Mouse (Mus musculus): ENCODE results near the gene Pacs1.
A peak's percentile ranks its signal among the peaks of the same experiment; 100 is the strongest.

The Pacs1 gene

DNA sequence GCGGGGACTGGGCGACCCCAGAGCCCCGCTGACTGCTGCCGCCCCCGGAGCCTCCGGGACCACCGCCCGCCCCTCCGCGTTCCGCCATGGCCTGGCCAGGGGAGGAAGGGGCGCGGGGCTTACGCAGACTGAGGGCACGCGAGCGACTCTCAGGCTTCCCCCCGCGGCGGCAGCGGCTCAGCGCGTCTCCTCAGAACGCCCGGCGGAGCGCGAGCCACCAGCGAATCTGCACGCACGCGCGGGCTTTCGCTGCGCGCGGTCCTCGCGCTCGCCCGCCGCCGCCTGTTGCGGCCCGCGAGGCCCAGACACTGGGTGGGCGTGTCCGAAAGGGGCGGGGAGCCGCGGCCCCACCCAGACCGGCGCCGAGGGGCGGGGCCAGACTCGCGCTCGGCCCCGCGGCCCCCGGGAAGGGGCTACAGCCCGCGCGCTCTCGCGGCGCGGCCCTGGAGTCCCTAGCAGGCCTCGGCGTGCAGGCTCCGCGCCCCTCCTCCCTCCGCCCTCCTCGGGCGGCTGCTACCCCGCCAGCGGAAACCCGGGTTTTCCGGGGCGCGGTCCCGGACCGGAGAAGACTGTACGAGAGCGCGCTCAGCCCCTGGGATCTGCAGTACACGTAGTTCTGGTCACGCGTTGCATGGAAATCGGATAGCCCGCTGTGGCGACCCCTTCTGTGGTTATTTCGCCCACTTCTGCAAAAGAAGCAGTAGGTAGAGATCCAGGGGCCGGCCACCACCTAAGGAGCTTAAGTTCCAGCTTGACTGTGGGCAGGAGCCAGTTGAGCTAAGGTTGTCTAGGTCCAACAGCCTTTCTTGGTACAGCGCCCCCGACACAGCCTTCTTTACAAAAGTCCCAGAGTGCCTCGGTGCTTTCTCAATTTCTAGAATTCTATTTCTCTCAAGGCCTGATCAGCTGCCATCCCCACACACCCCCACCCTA lies at the start of gene Pacs1:
TSS of gene Pacs1 (minus strand) at position 319 of the 933 bp plus-strand sequence.
- DNase-seq (ENCODE audit: low spot score): peak; percentile 73

DNA sequence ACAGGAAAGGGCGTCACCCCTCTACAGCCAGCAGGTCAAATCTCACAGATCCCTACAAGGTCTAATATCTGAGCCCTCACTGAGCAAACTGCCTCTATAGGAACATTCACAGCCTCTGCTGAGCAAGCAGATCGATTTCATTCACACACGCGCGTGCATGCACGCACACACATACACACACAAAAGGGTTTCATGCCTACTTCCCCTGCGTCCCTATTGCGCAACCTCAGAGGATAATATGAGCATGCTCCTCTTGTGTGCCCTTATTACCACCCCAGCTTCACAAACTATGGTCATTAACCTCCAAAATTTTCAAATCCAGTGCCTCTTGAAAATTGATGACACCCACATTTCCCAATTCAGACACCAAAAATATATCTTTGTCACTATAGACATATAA lies 40.3 kb upstream of the Pacs1 start:
- no peak for DNase-seq (ENCODE audit: low spot score)

DNA sequence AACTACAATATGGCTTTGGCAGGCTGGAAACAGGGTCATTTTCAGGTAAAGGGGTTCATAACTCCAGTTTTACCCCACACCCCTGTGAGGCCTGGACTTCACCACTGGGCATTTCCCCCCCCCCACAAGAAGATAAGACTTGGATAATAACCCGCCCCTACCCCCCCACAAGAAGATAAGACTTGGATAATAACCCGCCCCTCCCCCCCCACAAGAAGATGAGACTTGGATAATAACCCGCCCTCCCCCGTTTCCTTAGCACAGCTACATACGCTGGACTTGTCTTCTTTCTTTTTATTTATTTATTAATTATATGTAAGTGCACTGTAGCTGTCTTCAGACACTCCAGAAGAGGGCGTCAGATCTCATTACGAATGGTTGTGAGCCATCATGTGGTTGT lies 36.1 kb upstream of the Pacs1 start:
- DNase-seq (ENCODE audit: low spot score): no peak

DNA sequence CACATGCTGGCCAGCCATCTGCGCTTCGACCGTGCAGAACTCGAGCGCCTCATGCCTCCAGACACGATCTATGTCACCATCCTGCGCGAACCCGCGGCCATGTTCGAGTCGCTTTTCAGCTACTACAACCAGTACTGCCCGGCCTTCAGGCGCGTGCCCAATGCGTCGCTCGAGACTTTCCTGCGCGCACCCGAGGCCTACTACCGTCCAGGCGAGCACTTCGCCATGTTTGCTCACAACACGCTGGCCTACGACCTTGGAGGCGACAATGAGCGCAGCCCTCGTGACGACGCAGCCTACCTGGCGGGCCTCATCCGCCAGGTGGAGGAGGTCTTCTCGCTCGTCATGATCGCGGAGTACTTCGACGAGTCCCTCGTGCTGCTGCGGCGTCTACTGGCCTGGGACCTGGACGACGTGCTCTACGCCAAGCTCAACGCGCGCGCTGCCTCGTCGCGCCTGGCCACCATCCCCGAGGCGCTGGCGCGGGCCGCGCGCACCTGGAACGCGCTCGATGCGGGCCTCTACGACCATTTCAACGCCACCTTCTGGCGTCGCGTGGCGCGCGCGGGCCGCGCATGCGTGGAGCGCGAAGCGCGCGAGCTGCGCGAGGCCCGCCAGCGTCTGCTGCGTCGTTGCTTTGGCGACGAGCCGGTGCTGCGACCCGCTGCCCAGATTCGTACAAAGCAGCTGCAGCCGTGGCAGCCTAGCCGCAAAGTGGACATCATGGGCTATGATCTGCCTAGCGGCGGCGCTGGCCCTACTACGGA lies 34.2 kb upstream of the Pacs1 start:
- no peak for DNase-seq (ENCODE audit: low spot score)

DNA sequence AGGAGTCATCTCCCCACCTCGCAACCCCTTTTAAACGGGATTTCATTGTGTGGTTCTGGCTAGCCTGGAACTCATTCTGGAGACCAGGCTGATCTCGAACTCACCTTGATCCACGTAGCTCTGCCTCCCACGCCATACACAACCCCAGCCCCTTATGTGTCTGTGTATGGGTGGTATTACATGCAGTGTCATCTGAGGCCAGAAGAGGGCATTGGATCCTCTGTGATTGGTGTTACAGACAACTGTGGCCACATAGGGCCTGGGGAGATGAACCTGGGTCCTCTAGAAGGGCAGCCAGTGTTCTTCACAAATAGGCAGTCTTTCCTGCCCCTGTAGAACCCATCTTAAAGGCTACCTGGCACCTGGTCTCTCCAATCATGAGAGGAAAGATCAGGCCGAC lies 33.4 kb upstream of the Pacs1 start:
- no peak for DNase-seq (ENCODE audit: low spot score)

DNA sequence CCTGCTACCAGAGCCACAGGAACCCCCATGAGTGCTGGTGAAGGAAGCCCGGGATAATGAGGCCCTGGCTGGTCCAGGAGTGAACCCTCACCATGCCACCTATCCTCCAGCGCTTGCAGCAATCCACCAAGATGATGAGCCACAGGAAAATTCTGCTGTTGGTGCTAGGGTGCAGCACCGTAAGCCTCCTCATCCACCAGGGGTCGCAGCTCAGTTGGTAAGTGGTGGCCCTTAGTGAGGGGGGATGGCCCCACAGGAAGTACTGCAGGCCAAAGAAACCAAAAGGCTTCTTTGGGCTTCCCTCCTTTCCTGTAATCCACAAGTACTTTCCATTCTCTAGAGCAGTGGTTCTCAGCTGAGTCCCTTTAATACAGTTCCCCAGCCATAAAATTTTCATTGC lies 29.5 kb upstream of the Pacs1 start:
- DNase-seq (ENCODE audit: low spot score): no peak

DNA sequence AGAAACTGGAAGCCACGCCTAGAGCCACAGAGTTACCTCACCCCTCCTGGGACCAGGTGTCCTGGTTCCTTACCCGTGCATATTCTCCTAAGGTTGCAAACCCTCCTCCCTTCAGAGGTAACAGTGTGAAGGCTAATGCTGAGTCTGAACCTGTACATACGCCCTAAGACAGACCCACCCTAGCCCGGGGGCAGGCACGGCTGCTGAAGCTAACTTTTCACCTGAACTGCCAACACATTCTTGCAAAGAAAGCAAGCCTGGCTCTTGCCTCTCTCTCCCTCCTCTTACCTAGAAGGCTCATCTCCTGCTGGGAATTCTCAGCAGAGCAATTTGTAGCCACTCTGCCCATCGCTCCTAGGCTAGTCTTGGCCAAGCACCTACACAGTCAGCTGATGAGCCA lies 27.7 kb upstream of the Pacs1 start:
- no peak for DNase-seq (ENCODE audit: low spot score)

DNA sequence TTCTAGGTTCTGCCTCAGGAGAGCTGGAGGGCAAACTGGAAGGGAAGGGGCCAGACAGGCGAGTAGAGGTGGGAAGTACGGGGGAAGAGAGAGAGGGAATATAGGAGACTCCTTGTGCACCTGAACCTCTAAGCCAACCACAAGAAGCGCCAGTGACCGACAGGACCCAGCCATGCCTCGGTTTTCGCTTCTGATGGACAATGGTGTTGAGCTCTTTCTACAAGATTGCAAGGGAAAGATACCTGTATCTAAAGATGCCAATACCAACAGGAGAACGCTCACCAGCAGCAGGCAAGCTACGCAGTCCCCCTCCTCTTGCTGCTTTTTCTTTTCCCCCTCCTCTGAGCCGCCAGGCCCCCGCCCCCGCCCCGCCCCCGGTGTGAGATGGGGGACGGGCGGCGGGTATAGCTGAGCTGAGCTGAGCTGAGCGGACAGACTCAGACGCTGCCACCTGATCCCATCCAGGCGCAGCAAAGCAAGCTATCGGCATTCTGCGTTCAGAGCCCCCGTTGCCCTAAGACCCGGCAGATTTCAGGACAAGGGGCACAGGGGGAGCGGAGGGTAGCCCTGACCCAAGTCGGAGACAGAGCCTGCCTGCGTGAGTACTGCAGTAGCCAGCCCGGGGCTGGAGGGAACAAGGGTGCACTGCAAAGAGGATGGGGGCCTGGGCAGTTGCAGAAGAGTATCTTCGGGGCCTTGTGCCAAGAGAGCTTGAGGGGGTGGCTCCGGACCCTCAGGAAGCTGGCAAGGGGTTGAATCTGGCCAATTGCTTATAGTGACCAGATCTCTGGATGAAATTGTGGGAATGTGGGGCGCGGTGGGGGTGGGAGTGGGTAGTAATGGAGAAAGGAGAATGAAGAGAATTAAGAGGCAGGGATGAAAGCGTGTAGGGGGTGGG lies 25.2 kb upstream of the Pacs1 start, which contains the start of gene Gal3st3:
TSS of gene Gal3st3 (plus strand) at position 429 of the 898 bp plus-strand sequence.
- DNase-seq (ENCODE audit: low spot score): no peak

DNA sequence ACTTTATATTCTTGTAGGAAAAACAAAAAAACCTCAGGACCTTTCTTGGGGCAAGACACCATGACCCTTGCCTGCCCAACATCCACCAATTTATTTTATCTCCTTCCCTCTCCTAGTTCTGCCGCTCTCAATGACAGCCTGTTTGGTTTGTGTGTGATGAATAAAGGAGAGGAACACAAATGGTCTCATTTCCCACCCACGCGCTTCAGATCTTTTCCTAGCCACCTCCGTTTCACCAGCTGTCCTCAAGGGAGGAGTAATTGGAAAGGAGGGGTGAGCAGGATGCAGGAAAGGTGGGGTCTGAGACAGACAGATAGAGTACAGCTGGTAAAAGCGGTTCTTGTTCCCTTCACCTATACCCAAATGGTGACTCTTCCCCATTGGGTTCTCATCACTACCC lies 23.7 kb upstream of the Pacs1 start:
- DNase-seq (ENCODE audit: low spot score): no peak

DNA sequence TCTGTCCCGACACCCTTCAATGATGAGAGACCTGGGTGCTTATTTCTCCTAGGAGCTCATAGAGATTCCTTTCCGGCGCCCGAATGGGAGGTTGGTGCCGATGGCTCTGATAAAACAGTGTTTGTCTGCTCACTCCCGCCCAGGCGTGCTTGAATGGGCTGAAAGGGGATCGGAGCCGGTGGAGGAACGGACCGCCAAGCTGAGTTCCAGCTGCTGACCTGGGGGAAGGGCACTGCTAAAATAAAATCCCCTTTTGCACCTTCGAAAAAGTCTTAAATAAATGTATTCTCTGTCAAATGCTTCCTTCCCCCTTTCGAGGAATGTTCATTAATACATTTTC lies 22.8 kb upstream of the Pacs1 start:
- DNase-seq (ENCODE audit: low spot score): no peak

DNA sequence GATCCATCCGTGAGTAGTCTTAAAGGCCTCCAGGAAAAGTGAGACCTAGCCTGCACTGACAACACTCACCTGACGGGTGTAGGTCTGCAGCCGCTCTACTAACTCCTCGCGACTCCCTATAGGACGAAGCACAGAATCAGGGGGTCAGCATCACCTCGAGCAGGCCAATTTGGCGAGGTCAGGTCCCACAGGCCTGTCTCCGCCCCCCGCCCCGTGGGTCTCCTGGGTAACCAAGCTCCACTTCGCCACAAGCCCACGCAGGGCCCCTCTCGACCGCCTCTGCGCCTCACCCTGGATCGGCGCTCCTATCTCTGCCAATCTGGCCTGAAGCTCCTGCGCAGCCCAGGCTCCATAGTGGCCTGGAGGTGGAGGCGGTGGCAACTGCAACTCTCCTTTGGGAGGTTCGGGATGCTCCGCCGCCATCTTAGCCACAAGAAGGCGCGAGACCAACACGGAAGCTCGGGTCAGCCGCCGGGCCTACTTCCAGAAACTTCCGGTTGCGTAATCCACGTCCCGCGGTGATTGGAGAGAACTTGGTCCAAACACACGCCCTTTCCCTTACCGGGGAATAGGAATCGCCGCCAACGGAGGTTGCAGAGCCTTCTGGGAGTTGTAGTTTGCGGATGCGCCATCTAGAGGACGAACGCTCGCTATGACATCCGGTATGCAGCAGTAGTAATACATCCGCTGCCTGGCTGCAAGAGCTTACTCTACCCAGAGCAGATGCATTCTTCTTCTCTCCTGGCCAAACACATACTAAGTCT lies 22.2 kb upstream of the Pacs1 start, which contains the start of gene Sf3b2:
TSS of gene Sf3b2 (minus strand) at position 484 of the 764 bp plus-strand sequence.
- peak; percentile 95 for DNase-seq (ENCODE audit: low spot score)

DNA sequence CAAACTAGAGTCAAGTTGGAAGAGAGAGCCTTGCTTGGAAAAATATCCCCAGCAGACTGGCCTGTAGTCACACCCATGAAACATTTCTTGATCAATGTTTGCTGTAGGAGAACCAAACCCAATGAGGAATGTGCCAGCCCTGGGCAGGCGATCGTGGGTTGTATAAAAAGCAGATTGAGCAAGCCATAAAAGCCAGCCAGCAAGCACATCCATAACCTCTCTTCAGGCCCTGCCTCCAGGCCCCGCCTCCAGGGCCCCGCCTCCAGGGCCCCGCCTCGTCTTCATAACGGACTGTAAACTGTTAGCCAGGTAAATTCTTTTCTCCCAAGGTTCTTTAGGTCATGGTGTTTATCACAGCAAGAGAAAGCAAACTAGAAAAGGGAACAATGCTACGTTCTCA lies 5.5 kb upstream of the Pacs1 start:
- DNase-seq (ENCODE audit: low spot score): no peak

DNA sequence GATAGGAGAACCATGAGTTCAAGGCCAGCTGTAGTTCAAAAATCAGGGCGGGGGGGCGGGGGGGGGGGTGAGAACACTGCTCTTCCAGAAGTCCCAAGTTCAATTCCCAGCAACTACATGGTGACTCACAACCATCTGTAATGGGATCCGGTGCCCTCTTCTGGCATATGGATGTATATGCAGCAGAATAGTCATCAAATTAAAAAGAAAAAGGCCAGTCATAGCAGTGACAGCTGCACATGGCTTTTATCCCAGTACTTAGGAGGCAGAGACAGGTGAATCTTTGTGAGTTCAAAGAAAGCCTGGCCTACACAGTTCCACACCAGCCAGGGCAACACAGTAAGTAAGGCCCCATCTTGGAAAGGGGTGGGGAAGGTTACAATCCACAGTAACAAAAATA lies 4.2 kb upstream of the Pacs1 start:
- no peak for DNase-seq (ENCODE audit: low spot score)

DNA sequence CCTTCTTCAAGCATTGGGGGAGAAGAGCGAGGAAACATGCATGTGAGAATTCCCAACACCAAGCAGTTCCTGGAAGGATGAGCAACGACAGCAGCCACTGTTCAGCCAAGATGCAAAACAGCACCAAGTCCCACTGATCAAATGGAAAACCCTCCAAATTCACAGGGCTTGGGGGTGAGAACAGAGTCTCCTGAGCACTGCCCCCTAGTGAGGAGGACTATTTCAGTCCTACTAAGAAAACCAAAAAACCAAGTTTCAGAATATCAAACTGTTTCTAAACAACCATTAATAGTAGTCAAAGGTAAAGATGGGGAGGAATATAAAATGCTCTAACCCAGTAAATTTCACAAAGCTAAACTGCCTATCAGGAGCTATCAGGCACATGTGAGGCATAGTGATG lies 3.6 kb upstream of the Pacs1 start:
- DNase-seq (ENCODE audit: low spot score): no peak

DNA sequence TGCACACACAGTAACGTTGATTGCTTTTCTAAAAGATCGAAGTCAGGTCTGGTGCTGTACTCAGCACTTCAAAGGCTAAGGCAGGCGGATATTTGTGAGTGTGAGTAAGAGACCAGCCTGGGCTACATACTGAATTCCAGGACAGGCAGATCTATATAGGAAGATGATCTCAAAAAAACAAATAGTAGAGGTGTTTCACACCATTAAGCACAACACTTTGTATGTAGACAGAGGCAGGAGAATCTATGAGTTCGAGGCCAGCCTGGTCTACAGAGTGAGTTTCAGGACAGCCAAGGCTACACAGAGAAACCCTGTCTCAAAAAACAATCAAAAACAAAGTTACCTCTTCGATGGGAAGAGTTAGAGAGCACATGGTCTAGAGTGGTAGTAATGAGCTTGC lies 2.8 kb upstream of the Pacs1 start:
- no peak for DNase-seq (ENCODE audit: low spot score)

DNA sequence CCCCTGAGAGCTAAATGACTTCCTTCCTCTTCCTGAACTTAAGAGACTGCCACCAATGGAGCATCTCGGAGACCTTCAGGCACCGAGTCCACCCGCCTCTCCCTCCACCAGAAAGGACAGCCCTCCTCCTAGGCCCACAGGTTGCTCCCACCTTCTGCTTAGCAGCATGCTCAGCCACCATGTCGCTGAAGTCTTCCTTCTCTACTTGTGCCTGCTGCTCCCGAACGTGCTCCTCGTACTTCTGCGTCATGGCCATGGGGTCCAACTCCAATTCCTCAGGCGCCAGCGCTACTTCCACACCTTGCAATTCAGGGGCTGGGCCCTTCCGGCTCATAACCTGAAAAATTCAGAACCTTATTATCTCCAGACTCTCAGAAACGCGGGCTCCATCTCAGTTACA lies 1.7 kb upstream of the Pacs1 start:
- DNase-seq (ENCODE audit: low spot score): no peak

DNA sequence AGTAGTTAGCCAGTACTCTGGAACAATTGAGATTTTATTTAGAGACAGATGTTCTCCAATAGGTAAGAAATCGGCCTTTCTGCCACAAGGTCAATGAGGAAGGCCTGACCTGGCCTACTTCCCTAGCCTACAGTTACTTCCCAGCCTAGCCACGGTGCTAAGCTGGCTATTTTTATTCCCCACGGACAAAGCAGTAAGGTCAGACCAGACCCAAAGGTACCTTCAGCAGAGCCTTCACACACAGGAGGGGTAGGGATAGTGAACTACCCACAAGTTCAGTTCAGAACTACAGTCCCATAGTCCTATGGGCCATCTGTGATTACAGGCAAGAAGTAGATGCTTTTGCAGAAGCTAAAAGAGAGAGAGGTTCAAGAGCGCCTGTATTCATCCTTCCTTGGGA lies 997 bp upstream of the Pacs1 start:
- DNase-seq (ENCODE audit: low spot score): no peak

DNA sequence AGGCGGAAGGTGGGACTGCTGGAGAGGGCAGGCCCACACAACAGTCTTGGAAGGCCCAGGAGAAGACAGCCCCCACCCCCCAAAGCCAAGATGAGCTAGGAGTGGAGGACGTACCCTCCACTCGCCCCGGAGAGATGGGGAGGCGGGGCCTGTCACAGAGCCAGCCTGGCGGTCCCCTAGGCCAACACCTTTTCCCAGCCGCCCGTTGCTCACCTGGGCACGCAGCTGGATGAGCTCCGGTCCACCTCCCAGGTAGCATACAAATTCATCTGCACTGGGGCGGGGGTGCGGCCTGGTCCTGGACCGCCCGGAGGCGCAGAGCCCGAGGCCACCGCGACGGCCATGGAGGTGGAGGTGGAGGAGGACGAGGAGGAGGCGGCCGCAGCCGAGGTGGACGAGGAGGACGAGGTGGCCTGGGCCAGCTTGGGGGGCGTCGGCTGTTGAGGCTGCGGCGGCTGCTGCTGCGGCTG lies 558 bp downstream of the Pacs1 start:
- peak; percentile 36 for DNase-seq (ENCODE audit: low spot score)

DNA sequence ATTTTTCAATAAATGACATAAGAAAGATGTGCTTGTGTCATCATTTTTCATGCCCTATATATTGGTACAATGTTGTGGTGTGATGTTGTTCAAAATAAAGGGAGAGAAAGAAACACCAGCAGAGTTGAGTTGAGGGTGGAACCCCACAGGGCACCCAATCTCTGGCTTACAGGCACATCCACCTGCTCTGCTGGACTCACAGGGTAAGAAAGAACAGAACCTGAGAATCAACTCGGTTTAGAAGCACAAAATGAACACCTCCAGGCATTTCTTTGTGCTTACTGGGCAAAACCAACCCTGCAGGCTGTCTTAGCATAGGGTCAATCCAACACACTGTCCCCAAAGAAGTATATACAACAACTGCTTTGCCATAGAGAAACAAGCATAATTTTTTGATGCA lies 1.5 kb downstream of the Pacs1 start:
- no peak for DNase-seq (ENCODE audit: low spot score)

DNA sequence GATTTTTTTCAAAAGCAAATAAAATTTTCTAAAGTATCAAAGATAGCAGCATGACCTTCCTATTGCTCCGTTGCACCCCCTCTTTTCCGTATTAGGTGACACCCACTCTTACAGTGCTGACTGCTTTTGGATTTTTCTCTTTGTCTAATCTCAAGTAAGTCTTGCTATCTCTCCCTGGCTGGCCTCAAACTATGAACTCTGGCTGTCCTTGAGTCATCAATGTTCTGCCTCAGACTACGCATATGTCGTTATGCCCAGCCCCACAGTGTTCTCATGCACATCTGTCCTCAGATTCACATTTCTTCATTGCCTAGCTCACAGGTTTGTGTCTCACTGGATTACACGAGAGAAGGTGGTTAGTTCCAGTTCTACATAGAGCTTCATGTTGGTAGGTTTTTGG lies 3.5 kb downstream of the Pacs1 start:
- no peak for DNase-seq (ENCODE audit: low spot score)

DNA sequence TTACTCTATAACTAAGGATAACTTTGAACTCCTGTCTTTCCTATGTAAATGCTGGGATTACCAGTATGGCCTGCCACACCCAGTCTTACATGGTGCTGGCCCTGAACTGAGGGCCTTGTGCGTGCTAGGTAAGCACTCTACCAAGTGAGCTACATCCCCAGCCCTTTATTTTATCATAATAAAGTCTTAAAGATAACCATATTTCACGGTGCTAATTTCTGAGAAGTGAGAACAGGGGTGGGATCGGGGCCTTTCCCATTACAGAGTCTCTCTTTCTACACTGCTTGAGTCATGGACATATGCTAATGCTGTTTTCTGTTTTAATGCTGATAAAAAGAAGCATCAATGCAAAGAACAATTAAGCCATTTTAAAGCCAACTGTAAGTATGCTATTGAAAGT lies 4.0 kb downstream of the Pacs1 start:
- no peak for DNase-seq (ENCODE audit: low spot score)
